Mouse (Mus musculus) intestine, embryonic 14.5 days (tissue): ENCODE results near the gene Gata2. TPM values are rescaled to one million over a fixed set of nuclear protein-coding genes. Genes with fewer than 3 reads are reported as not detected.

Experiments
- ATAC-seq: fragments of 200-750 bp; cut with Nextera tagmentation; replicated peaks from 2 replicates; pipeline ENCODE4 v1.8.0; 2017; ENCODE audit warnings: low read depth, moderate number of reproducible peaks, moderate TSS enrichment, moderate library complexity; ENCODE audit not compliant: low FRiP score, low TSS enrichment
- DNase-seq: peaks from one replicate; pipeline ENCODE4 v3.0.0-alpha.2; 2018; ENCODE audit warnings: low spot score
- H3K27ac ChIP-seq: fragments of 300-500 bp; sonication (generic); 2 replicates; pipeline ENCODE4 v1.5.1; 2014; ENCODE audit warnings: low read depth, mild to moderate bottlenecking, control low read depth
- H3K27me3 ChIP-seq: fragments of 300-500 bp; sonication (generic); replicated peaks from 2 replicates; pipeline ENCODE4 v1.6.1; 2014; ENCODE audit warnings: low read length, control low read depth; ENCODE audit not compliant: control insufficient read depth, insufficient read depth
- H3K36me3 ChIP-seq: fragments of 300-500 bp; sonication (generic); 2 replicates; pipeline ENCODE4 v1.6.1; 2014; ENCODE audit warnings: low read length, control low read depth; ENCODE audit not compliant: control insufficient read depth, insufficient read depth
- H3K4me1 ChIP-seq: fragments of 300-500 bp; sonication (generic); replicated peaks from 2 replicates; pipeline ENCODE4 v1.6.1; 2014; ENCODE audit warnings: low read length, control low read depth, mixed read lengths; ENCODE audit not compliant: control insufficient read depth, insufficient read depth
- H3K4me2 ChIP-seq: fragments of 300-500 bp; sonication (generic); 2 replicates; pipeline ENCODE4 v1.6.1; 2014; ENCODE audit warnings: low read length
- H3K4me3 ChIP-seq: fragments of 300-500 bp; sonication (generic); 2 replicates; pipeline ENCODE4 v1.5.1; 2014; ENCODE audit warnings: low read depth, low read length, control low read depth, mixed read lengths
- H3K9ac ChIP-seq: fragments of 300-500 bp; sonication (generic); 2 replicates; pipeline ENCODE4 v1.6.1; 2014; ENCODE audit warnings: mild to moderate bottlenecking, low read length
- H3K9me3 ChIP-seq: fragments of 300-500 bp; sonication (generic); 2 replicates; pipeline ENCODE4 v1.6.1; 2016; ENCODE audit warnings: low read length, control low read depth; ENCODE audit not compliant: control insufficient read depth
- WGBS: fragments of 180-500 bp; shearing (Covaris S2); extraction: QIAGEN DNeasy Blood & Tissue Kit; methylation state at CpG from one replicate; pipeline ENCODE4 v1.1.7; 2014; 5-methylcytosine and 5-hydroxymethylcytosine counted together
- polyA plus RNA-seq: library from polyadenylated mRNA; unstranded; fragments of >200 nt; fragmentation: Nextera tagmentation; extraction: Ambion mirVana; gene quantifications from 2 replicates; pipeline ENCODE4 v1.2.1, GENCODE M21; 2014

Gata2 gene
- polyA plus RNA-seq, 1 experiment from 2014 or later: 4.7 TPM

DNA sequence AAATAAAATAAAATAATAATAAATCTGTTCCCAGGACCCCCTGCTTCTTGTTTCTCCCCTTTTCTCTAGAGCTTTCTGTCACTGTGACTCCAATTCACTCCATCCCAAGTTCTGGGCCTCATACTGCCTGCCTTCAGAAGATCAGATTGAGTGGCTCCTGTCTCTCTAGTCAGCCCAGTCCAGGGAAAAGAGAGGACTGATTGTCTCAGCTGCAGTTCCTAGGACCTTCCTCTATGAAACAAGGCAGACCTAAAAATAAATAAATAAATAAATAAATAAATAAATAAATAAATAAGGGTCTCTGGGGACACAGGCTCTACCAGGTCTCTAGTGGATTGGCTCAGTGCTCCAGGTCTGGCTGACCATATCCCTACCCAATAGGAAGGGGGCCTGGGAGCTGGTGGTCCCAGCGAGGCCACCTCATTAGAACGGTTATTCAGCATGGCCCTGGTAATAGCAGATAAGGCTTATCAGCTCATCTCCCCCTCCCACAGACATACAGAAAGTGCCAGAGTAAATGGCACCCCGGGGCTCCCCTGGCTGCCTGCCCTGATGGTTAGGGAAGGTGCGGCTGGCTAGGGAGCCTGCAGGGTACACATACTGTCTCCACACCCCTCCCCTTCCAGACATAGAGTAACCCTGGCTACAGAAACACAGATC, 2.1 kb upstream of the Gata2 start:
- ATAC-seq (no peak), DNase-seq (no peak)
- 14% methylated on average over 4 of the region's 4 CpGs for WGBS
- Histone ChIP-seq H3K36me3 (no peaks in the 10 kb centered on the region), H3K27me3 (peaks cover 95% of the 10 kb centered on the region), H3K4me1 (peaks cover 14% of the 10 kb centered on the region), H3K4me2 (no peak overlapping the region), H3K9me3 (no peaks in the 10 kb centered on the region), H3K27ac (no peak overlapping the region), H3K9ac (no peak overlapping the region), H3K4me3 (no peak overlapping the region)

DNA sequence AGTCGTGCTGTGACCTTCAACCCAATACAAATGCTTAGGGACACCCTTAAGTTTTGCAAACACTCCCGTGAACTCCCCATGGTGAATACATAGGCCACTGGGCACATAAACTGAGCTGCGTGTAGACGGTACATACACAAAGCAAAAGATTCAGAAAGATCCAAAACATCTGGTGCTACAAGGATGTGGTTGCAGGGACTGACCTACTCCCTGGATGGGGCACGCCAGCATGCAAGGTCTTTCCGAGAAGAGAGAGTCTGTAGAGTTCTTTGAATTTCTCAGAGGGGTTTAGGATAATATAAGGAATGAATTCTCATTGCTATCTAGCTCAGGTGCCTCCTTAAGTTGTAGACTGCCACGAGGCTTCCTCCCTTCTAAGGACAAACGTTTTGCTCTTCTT, 935 bp upstream of the Gata2 start:
- Histone ChIP-seq H3K4me1 (peaks cover 24% of the 10 kb centered on the region), H3K4me2 (no peak overlapping the region), H3K4me3 (no peak overlapping the region), H3K27ac (no peak overlapping the region), H3K36me3 (no peaks in the 10 kb centered on the region), H3K27me3 (peaks cover 100% of the 10 kb centered on the region), H3K9me3 (no peaks in the 10 kb centered on the region), H3K9ac (no peak overlapping the region)
- WGBS: 17% methylated on average over 8 of the region's 8 CpGs
- ATAC-seq: no peak
- DNase-seq: peak; percentile 53

DNA sequence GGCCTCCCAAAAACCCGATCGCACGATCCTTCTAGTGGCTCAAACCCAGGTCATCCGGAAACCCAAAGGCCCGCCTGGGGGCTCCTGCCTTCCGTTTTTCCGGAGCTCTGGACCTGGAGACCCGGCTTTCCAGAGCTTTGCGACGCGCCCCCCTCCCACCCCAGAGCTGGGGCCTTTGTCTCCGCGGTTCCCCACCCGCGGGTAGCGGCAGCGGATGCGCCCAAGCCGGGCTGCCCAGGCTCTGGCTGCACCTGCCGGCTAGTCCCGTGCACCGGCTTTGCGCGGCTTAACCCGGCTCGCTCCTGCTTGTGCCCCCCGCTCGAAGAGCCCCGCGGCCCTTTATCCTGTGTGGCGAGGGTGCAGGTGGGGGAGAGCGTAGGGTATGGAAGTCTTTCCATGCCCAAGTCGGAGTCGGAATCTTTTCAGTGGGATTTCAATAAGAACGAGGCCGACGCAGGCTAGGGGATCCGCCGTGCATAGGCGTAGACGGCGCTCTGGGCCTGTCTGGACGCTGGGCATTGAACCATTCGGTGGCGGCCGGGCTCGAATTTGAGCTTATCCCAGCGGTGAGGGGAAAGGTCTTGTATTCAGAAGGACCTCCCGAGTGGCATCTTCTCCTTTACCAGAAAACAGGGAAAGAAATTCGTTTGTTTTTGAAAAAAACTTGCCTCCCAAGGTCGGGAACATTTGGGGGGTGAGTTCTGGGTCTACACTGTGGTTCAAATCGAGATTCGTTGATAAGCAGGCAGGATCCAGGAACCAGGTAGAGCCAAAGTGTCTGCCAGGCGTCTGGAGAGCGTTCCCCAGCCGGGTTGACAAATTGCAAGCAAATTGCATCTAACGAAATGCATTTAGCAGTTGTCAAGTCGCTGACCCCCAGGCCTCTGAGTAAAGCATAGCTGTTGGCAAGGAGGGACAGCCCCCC, 624 bp downstream of the Gata2 start:
- ATAC-seq (no peak), DNase-seq (peak; percentile 81)
- Histone ChIP-seq H3K27me3 (peaks cover 100% of the 10 kb centered on the region), H3K4me3 (peak overlapping the region; percentile 32), H3K9ac (0 out of 2 replicates have a peak overlapping the region, but pooled peaks have one; percentile 2), H3K4me2 (peak overlapping the region; percentile 53), H3K36me3 (no peaks in the 10 kb centered on the region), H3K4me1 (peaks cover 34% of the 10 kb centered on the region), H3K9me3 (no peaks in the 10 kb centered on the region), H3K27ac (no peak overlapping the region)
- 1% methylated on average over 58 of the region's 58 CpGs for WGBS

DNA sequence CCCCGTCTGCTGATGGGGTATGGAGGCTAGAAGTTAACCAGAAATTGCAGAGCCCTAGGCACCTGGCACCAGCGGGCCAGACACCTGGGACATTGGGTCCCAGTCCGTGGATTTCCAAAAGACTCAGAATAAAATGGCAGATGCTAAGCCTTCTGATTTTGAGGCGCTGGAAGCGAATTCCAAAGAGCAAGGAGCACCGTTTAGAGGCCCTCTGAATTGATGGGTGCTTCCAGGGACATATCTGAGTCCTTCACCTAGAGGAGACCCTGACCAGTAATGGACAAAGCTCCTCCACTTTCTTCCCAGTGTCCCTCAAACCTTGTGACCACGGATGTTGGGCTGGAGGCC, 1.3 kb downstream of the Gata2 start:
- DNase-seq (peak; percentile 79), ATAC-seq (no peak)
- Histone ChIP-seq H3K27ac (no peak overlapping the region), H3K9me3 (no peaks in the 10 kb centered on the region), H3K4me3 (no peak overlapping the region), H3K36me3 (no peaks in the 10 kb centered on the region), H3K9ac (no peak overlapping the region), H3K4me2 (no peak overlapping the region), H3K27me3 (peaks cover 100% of the 10 kb centered on the region), H3K4me1 (peaks cover 34% of the 10 kb centered on the region)
- WGBS: 11% methylated on average over 7 of the region's 7 CpGs

DNA sequence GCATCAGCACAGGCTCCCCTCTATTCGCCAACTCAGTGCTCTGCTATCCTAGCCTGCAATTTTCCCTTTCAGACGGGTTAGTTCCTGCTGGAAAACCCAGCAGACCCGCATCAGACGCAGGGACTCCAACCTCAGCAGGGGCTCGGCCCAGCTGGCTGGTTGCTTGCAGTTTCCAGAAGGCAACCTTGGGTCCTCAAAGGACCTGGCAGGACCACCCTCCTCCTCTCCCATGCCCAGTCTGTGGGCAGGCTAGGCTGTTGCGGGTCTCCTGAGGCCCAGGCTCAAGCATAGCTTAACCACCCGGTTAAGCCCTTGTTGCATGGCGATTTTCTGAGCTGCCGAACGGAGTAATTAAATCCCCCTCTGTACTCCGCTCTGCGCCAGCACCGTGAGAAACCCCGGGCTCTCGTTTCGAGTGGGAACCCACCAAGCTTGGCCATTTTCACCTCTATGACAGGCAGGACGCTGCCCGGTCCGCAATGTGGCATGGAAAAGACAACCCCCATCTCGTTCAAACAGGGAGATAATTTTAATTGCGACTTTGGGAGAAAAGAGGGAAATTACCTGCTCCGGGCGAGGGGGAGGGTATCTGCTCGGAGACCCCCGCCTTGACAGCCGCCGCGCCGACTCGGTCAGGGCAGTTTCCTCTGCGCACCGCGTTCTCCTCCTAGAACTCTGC, 2.5 kb downstream of the Gata2 start:
- no peaks in the 10 kb centered on the region for H3K36me3 ChIP-seq
- H3K9ac ChIP-seq: no peak overlapping the region
- H3K4me1 ChIP-seq: peaks cover 29% of the 10 kb centered on the region
- H3K4me3 ChIP-seq: peak overlapping the region; percentile 26
- peaks cover 100% of the 10 kb centered on the region for H3K27me3 ChIP-seq
- DNase-seq (peak; percentile 81), ATAC-seq (no peak)
- peak overlapping the region; percentile 62; the same call in 1 of the 2 replicates for H3K4me2 ChIP-seq
- 4% methylated on average over 33 of the region's 33 CpGs for WGBS
- no peak overlapping the region for H3K27ac ChIP-seq
- H3K9me3 ChIP-seq: no peaks in the 10 kb centered on the region

DNA sequence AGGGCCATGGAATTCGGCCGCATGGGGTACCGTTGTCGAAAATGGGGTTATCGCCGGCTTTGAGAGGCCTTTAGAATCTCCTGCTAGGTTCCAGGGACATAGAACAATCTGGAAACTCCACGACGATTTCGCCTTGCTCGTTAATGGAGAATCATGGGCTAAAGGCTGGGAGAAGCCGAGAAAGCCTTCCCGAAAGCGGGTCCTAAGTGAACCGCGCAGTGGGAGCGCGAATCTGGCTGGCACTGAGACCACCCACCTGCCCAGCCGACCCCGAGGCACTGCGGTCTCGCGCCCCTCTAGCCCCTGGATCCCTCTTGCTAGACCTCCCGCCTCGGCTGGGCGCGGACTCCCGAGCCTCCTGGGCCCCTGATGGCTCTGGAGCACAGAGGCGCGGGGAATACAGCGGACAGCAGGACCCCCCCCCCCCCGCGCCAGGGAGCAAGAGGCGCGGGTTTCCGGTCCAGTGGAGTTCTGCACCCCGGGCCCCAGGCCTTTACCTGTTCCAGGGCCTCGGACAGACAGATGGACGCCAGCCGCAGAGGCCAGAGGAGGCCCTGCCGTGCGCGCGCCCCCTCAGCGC, 3.1 kb downstream of the Gata2 start:
- peaks cover 100% of the 10 kb centered on the region for H3K27me3 ChIP-seq
- under 1% methylated on average over 38 of the region's 44 CpGs for WGBS
- H3K4me3 ChIP-seq: peak overlapping the region; percentile 26
- no peaks in the 10 kb centered on the region for H3K9me3 ChIP-seq
- no peak overlapping the region for H3K27ac ChIP-seq
- H3K36me3 ChIP-seq: no peaks in the 10 kb centered on the region
- DNase-seq: peak; percentile 74
- H3K4me2 ChIP-seq: peak overlapping the region; percentile 62
- H3K9ac ChIP-seq: peak overlapping the region; percentile 23; the same call in 1 of the 2 replicates
- H3K4me1 ChIP-seq: peaks cover 29% of the 10 kb centered on the region
- ATAC-seq: no peak

DNA sequence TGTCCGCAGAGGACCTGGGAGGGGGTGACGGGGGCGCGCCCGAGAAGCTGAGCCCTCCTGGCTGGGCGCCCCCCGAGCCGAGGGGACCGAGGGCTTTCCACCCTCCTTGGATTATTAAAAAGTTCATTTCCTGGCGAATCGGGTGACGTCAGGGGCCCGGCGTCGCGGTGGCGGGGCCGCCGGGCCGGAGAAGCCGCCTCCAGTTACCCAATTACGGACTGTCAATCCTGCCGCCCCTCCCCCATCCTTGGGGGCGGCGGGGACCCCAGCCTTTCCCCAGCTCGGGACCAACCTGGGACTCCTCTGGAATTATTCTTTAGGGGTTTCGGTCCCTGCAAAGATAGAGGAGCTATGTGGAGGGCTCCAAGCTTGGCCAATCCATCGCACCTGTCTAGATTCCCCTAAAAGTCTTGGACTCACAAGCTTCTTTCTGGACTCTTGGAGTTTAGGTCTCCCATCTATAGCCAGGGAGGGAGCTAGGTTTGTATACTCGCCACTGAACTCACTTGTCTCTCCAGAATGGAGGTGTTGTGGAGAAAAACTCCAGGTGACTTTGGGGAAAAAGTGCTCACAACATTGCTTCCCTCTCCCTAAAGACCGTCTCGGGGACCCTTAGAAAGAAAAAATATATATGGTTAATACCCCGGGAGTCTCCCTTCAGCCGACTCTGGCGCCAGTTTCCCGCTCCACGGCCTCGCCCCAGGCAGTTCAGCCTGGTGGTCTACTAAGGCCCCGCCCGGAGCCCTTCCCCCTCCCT, 3.8 kb downstream of the Gata2 start:
- H3K9ac ChIP-seq: no peak overlapping the region; the same call in 1 of the 2 replicates
- ATAC-seq (no peak), DNase-seq (peak; percentile 72)
- H3K27me3 ChIP-seq: peaks cover 100% of the 10 kb centered on the region
- peaks cover 29% of the 10 kb centered on the region for H3K4me1 ChIP-seq
- no peaks in the 10 kb centered on the region for H3K36me3 ChIP-seq
- H3K4me2 ChIP-seq: peak overlapping the region; percentile 62
- 1% methylated on average over 39 of the region's 39 CpGs for WGBS
- no peaks in the 10 kb centered on the region for H3K9me3 ChIP-seq
- H3K27ac ChIP-seq: no peak overlapping the region
- peak overlapping the region; percentile 26 for H3K4me3 ChIP-seq
